Mouse (Mus musculus) heart, postnatal 10 days (tissue): ENCODE measurements at regions not wholly inside any gene's neighbourhood (a gene's known extent, or its start where the extent isn't known, plus 50 kb on each side); places are given as distances from the start of the nearest gene placed in this dataset.
A peak's percentile ranks its signal among the peaks of the same experiment; 100 is the strongest.

Experiments used
- DNase-seq, 2 experiments: peaks; one replicate each; pipeline ENCODE4 v3.0.0; 2021
- intact Hi-C: fragments of 180-260 bp; cut with DNase I; formaldehyde crosslinking; loops from one replicate; pipeline ENCODE4 v1.15.1; 2025

DNA sequence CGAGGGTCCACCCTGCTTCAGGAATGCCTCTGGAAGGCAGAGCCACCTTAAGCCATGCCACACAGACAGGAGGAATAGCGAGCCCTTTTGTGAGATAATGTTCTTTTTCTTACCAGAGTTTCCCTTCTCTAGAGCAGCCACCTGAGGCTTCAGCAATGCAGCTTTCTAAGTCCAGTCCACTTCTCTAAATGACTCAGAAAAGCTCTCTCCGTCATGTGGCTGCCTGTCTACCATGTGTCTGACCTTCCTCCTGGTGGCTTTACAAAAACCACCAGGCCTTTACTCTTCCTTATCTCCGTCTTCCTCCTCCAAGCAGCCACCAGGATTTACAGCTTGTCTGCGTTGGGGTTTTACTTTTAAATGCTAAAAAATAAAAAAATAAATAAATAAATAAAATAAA lies 93.4 kb upstream of the Mark1 start:
- DNase-seq: no peak
- intact Hi-C loops: no loop called here

DNA sequence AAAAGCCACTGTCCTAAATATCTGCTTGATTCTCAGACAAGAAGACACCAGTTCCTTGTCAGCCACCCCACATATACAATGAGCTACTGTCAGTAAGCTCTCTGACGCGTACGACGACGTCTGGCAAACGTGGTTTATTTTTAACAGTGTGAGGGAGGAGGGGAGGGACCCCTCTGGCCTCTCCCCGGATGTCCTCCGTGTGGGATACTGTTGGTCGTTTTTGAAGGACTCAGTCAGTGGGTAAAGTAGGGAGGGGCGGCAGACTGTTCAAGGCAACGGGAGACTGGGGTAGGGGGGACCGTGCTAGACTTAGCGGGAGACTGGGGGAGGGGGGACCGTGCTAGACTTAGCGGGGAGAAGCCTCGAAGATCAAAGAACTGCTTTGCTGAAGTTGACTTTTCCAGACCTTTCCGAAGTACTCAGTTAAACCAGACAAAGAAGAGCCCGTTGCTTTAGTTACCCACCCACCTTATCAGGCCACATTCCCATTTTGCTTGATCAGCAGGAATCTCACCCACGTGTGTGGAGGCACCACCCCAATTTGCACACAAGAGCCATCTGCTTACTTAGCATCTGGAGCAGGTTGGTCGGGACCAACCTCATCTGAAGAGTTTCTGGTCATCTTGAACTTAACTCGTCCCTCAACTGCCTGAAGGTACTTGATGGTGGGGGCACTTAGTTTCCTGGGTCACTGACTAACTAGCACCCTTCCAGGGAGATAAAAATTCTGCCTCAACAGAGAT lies 92.6 kb upstream of the Mark1 start:
- intact Hi-C loops: no loop called here
- peak; percentile 15 to 28 for DNase-seq

DNA sequence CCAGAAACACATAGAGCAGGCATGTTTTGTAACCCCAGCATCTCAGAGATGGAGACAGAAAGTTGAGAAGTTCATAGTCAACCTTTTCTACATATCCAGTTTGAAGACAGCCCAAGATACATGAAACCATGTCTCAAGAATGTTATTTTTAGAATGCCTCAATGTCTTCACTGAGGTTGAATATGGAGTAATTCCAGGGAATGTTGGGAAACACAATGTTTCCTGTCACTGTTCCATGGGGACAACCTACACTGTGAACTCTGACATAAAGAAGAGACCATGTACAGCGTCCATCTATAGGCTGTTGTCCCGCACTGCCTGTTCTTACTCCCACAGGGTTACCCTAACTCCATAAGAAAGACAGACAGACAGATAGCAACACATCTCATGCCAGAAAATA lies 89.8 kb upstream of the Mark1 start:
- DNase-seq: no peak
- intact Hi-C loops: no loop called here

DNA sequence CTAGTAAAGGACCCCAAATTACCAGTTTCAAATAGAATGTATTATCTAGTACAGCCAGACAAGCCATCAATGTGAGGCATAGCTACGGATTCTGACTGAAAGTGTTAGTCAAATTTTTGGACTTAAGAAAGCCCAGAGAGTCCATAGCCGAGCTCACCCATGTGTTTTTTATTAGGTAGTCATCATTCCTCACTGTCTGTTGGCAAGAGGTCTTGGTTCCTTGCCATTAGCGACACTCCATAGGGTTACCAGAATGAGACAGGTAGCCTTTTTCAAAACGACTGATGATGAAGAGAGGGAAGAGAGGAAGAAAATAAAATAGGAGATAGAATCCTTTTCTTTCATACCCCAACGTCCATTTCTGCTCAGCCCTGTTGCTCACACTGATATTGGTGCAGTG lies 83.8 kb upstream of the Mark1 start:
- no peak for DNase-seq
- intact Hi-C loops: no loop called here

DNA sequence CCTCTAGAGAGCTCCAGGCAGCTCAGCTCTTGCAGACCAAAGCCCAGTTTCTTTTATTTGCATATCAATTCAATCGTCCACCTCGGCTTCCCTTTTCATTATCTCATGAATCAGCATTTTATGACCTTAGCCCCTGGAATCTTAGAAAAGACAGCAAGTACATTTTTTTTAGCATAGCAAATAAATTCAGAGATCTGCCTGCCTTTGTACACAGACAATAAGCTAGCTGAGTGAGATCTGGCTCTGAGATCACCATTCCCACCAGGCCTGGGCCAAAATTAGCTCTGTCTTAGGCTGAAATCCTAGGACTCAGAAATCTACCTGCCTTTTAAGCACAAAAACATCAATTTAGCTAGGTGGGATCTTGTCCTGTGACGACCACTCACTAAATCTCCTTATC lies 80.7 kb upstream of the Mark1 start:
- intact Hi-C loops: no loop called here

DNA sequence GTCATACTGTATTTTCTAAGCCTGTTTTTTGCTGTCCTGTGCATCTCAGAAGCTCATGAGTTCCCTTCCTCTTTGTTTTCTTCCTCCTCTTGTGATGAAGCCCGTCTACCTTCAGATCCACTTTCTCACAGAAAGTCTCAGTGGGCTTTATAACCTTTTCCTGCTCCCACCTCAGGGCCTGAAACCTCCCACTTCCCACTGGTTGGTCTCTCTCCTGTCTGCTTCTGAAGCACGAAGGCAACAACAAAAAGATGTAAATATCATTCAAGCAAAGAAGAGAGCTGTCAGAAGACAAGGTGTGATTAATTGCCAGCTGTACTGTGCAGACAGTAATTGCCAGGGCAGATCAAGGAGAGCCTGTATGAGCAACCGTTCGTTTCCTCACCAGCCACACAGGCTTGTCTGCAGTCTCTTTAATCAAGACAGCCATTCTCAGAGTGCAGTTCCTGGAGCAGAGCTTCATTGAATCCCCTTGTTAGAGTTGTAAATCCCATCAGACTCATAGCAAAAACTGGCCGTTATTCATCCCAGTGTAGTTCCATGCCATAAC lies 80.0 kb upstream of the Mark1 start:
- intact Hi-C loops: no loop called here
- no peak for DNase-seq

More for the DNA sequence above, 80.7 kb upstream of the Mark1 start:
- DNase-seq: no peak

DNA sequence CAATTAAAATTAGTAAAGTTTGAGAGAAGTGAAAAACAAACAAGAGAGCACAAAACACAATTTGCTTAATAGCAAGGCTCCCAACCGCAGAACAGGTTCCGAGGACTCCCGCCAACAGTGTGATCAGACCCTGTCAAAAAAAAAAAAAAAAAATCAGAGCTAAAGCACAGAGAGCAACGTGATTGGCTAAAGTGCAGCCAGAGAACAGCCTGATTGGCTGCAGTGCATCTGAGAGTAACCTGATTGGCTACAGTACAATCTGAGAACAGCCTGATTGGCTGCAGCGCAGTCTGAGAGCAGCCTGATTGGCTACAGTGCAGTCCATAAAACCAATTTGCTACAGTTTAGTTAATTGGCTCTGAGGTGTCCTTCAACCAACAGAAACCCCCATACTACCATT lies 74.6 kb upstream of the Mark1 start:
- no peak for DNase-seq
- intact Hi-C loops: no loop called here

DNA sequence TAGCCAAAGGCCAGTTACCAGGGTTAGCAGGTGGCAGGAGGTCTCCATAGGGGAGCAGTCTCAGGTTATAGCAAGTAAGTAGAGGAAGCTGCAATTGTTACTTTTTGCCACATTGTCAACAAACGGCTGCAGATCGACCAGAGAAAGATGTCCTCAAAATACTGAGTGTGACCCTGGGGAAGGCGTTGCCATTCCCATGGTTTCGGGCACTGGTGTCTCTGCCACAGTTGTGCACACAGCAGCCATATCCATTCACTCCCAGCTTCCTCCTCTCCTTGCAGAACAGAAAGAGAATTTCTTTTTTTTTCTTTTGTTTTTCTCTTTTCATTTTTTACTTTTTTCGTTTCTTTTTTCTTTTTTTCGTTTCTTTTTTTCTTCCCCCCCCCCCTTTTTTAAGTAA lies 73.4 kb upstream of the Mark1 start:
- no peak for DNase-seq

DNA sequence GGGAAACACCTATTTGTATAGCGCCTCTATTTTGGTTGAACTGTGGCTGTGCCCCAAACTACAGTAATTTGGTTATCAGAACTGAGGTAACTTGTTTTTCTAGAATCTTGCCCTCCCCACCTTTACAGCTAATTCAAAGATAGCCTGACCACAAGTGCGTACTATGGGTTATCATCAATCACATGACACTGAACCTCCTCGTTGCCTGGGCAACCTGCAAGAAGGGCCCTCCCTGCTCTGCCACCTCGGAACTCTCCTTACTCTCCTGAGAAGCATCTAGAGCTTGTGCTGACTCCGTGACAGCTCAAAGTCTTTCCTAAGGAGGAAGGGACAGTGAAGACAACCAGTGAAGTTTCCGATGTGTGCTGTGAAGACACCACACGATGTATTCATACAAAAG lies 72.2 kb upstream of the Mark1 start:
- no peak for DNase-seq
- intact Hi-C loops: no loop called here

More for the DNA sequence above, 73.4 kb upstream of the Mark1 start:
- intact Hi-C loops: no loop called here

DNA sequence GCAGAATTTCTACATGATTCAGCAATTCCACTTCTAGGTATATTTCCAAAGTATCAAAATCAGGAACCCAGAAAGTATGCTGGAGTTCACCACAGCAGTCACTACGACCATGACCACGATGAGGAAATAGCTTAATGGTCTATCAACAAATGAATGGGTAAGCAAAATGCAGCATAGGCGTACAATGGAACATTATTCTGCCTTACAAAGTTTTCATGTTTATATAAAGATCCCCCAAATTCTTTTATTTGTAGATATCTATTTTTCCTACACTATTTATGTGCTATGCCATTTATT lies 71.4 kb upstream of the Mark1 start:
- intact Hi-C loops: no loop called here
- DNase-seq: no peak

DNA sequence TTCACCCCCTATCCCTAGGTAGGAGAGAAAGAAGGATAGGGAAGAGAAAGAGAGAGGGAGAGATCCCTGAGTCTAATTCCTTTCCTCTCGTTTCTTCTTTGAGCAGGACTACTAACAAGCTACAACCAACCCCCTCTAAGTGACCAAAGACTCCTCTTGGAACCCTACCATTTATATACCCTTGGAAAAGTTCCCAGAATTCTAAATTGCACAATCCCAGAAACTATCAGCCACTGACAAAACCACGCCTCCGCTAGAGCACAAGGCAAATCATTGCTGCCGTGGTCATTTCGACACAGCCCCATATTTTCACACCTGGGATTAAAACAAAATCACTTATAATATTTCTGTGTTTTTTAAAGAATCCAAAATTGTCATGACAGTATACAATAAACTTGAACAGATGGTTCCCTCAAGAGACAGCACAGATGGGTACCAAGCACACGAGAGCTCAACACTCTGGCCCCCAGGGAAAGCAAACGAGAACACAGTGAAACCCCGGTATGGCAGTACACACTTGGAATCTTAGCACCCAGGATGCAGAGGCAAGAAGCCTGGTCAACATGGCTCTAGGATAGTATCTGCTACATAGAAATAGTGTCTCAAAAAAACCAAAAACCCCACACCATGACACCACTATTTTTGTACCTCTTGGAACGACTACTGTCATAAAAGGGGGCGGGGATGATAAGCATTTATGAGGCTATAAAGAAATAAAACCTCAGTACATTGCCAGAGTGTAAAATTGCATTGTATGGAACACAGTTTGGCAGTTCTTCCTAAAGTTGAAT lies 70.9 kb upstream of the Mark1 start:
- intact Hi-C loops: no loop called here
- DNase-seq: peak in 1 of 2 experiments; percentile 7

DNA sequence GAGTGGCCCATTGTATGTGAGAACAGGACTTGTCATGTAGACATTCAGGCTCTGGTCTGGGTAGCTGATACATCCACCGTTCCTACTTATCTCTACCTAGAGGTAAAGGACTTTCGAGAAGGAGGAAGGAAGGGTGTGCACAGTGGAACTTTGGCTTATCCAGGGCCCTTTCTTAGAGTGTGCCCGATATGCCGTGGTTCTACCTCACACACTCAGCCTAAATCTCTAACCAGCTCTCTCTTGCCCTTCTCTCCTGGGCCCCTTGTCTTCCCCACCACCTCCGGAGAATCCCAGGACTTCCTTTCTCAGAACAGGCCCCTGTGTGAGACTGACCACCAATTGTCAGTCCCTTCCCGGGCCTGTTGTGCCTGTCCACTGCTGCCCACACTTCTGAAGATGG lies 68.8 kb upstream of the Mark1 start:
- intact Hi-C loops: no loop called here
- no peak for DNase-seq

DNA sequence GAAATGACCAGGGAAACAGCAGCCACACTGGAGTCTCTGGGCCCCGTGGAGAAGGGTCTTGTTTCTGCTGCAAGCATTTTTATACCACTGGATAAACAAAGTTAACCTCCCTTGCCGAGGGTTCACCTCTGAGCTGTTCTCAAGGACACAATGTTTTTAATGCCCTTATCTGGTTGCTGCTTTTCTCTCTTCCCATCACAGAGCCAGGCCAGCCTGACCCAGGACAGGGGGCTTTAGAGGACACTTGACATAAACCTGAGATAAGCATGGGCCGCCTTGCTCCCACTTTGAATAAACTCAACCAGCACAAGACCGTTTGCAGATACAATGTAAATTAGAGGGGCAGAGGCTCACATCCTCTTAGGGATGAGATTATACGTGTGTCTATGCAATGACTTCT lies 68.3 kb upstream of the Mark1 start:
- intact Hi-C loops: no loop called here
- DNase-seq: no peak

DNA sequence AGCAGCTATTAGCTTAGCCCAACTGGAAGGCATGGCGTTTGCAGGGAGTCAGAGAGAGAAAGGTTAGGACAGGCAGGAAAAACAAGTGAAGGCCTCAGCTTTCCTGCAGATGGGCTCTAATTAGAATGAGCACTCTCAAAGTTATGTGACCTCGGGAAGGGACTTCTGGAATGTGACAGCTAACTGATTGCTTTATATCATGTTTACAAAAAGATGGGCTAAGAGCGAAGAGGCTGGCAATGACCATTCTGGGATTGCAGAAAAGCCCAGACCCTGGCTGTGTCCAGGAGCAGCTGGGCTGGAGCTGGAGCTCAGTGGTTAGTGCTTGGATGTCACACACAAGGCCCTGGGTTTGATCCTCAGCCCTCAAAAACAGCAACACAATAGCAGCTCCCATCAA lies 65.7 kb upstream of the Mark1 start:
- intact Hi-C loops: no loop called here
- DNase-seq: no peak

DNA sequence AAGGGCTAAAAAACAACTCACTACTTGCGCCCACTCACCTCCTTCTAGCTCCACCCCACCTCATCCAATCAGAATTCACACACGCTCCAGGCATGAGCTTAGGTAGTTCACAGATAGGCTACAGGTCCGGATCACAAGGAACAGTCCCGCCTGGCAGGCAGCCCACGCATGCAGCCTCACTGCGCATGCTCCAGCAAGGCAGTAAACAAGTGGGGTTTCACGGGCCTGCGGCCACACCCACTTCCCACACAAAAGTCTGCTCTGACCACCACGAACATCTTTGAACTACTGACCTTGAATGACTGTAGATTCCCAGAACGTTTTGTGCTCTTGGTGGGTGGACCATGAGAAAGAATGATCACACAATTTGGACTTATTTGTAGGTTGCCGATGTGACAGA lies 62.7 kb upstream of the Mark1 start:
- intact Hi-C loops: no loop called here
- no peak for DNase-seq

DNA sequence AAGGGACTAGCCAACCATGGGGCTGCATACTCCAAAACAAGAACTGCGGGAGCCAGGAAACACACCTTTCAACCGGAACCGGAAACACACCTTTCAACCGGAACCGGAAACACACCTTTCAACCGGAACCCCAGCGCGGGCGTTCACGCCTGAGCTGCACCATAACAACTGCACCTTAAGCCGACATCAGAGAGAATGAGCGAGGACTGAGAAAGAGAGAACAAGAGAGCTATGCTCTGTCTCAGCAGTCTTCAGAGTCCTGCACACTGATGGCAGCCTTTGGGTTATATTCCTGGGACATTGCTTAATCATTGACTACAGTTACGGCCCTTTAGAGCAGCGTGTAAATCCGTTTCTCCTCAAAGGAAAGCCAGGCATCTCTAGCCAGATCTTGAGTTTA lies 58.1 kb upstream of the Mark1 start:
- no peak for DNase-seq
- intact Hi-C loops: no loop called here

DNA sequence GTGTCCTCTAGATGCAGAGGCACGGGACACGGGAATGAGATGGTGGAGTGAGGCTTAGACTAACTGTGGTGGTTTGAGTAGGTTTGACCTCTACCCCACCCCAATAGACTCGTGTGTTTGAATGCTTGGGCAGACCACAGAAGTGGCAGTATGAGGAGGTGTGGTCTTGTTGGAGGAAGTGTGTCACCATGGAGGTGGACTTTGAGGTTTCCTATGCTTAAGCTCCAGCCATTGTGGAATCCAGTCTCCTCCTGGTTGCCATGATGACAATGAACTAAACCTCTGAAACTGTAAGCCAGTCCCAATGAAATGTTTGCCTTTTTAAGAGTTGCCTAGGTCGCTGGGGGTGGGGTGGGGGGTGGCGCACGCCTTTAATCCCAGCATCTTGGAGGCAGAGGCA lies 53.3 kb upstream of the Mark1 start:
- intact Hi-C loops: no loop called here
- DNase-seq: no peak

DNA sequence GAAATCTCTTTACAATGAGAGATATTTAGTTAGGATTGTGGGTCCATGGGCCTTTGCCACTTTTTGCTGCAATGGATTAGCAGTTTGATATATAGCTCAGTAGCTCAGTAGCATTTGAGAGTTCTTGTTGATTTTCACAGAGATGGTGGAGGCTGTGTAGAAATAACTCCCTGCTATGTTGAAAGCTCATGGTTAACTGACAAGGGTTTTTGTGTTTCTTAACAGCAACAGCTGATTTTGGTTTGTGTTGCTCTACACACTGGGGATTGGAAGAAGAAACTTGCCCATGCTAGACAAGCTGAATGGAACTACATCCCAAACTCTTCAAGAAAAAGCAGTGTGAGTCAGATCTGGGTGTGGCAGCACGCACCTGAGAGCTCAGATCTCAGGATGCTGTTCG lies 50.6 kb upstream of the Mark1 start:
- intact Hi-C loops: loop anchor here (5.0 kb wide), 1 partner anchor 83 kb away; no protein-coding TSS in a partner anchor

More for the DNA sequence above, 50.6 kb upstream of the Mark1 start:
- no peak for DNase-seq
